Mouse (Mus musculus) limb, embryonic 14.5 days (tissue): ENCODE results near the gene Pnn. TPM values are rescaled to one million over a fixed set of nuclear protein-coding genes. Genes with fewer than 3 reads are reported as not detected.

ENCODE experiments used
- ATAC-seq: fragments of 200-750 bp; cut with Nextera tagmentation; 2 replicates; pipeline ENCODE4 v1.8.0; 2017; ENCODE audit warnings: low read depth, moderate number of reproducible peaks, moderate TSS enrichment; ENCODE audit not compliant: low FRiP score
- DNase-seq: peaks from one replicate; pipeline ENCODE4 v3.0.0-alpha.2; 2015; ENCODE audit warnings: low spot score
- H3K27ac ChIP-seq: fragments of 300-500 bp; sonication (generic); replicated peaks from 2 replicates; pipeline ENCODE4 v1.5.1; 2014; ENCODE audit warnings: low read depth, mild to moderate bottlenecking, low read length, moderate library complexity, mixed read lengths
- H3K27me3 ChIP-seq: fragments of 300-500 bp; sonication (generic); 2 replicates; pipeline ENCODE4 v1.6.1; 2014; ENCODE audit warnings: low read length, mixed read lengths; ENCODE audit not compliant: control insufficient read depth, insufficient read depth
- H3K36me3 ChIP-seq: fragments of 300-500 bp; sonication (generic); 2 replicates; pipeline ENCODE4 v1.6.1; 2014; ENCODE audit warnings: mild to moderate bottlenecking, low read length, moderate library complexity, mixed read lengths; ENCODE audit not compliant: control insufficient read depth, insufficient read depth
- H3K4me1 ChIP-seq: fragments of 300-500 bp; sonication (generic); 2 replicates; pipeline ENCODE4 v1.6.1; 2014; ENCODE audit warnings: antibody characterized with exemption, low read length, mixed read lengths; ENCODE audit not compliant: control insufficient read depth, insufficient read depth
- H3K4me2 ChIP-seq: fragments of 300-500 bp; sonication (generic); replicated peaks from 2 replicates; pipeline ENCODE4 v1.6.1; 2014; ENCODE audit warnings: low read depth, mild to moderate bottlenecking, low read length, moderate library complexity; ENCODE audit not compliant: severe bottlenecking
- H3K4me3 ChIP-seq: fragments of 300-500 bp; sonication (generic); replicated peaks from 2 replicates; pipeline ENCODE4 v1.5.1; 2014; ENCODE audit warnings: low read length
- H3K9ac ChIP-seq: fragments of 300-500 bp; sonication (generic); 2 replicates; pipeline ENCODE4 v1.6.1; 2014; ENCODE audit warnings: mild to moderate bottlenecking, low read depth, low read length, moderate library complexity; ENCODE audit not compliant: severe bottlenecking
- H3K9me3 ChIP-seq: fragments of 300-500 bp; sonication (generic); 2 replicates; pipeline ENCODE4 v1.6.1; 2016; ENCODE audit warnings: low read length; ENCODE audit not compliant: control insufficient read depth
- POLR2A ChIP-seq: fragments of 200-500 bp; IDR thresholded peaks from 2 replicates; pipeline ENCODE4 v1.8.0; 2012; ENCODE audit warnings: inconsistent platforms, mild to moderate bottlenecking, moderate library complexity, borderline replicate concordance; ENCODE audit not compliant: insufficient read depth, insufficient read length; ENCODE audit errors: extremely low read depth
- WGBS: fragments of 180-500 bp; shearing (Covaris S2); extraction: QIAGEN DNeasy Blood & Tissue Kit; methylation state at CpG from one replicate; pipeline ENCODE4 v1.1.7; 2014; 5-methylcytosine and 5-hydroxymethylcytosine counted together
- polyA plus RNA-seq, 2 experiments: library from polyadenylated mRNA; depleted of rRNA in 1 of 2; stranded (reverse) in 1 of 2; unstranded in 1 of 2; fragments of >200 nt; fragmentation: Nextera tagmentation in 1 of 2; extraction: Ambion mirVana in 1 of 2; gene quantifications; 2 replicates each; pipeline versions ENCODE4 v1.2.1 to v1.2.3; 2012 to 2014

The Pnn gene
- polyA plus RNA-seq, 2 experiments, result 68.3 to 108 TPM

- Histone ChIP-seq H3K4me1 (peaks cover 12% of the 10 kb centered on the region; the same call in 1 of the 2 replicates), H3K27ac (peak within 1 kb of the TSS; percentile 90), H3K27me3 (no peaks in the 10 kb centered on the region), H3K9me3 (no peaks in the 10 kb centered on the region), H3K36me3 (peaks cover 13% of the 10 kb centered on the region), H3K9ac (peak within 1 kb of the TSS; percentile 93), H3K4me2 (peak within 1 kb of the TSS; percentile 76), H3K4me3 (peak within 1 kb of the TSS; percentile 75)
- TF ChIP-seq POLR2A, result peak; percentile 64; the same call in 1 of the 2 replicates
- 4% methylated on average over 45 of the region's 49 CpGs for WGBS
- DNase-seq (peak; percentile 79), ATAC-seq (peak; percentile 94)
These were observed 5.6 kb upstream of the Pnn start, which contains the start of gene Trappc6b for GRCm38 (mm10) chr12:59060993-59061595. Gene Trappc6b, minus strand, starts transcription at chr12:59061472.

- 80% methylated on average over 8 of the region's 8 CpGs for WGBS
- peaks cover 8% of the 10 kb centered on the region; the same call in 1 of the 2 replicates for H3K4me1 ChIP-seq
- DNase-seq, result no peak
- no peak overlapping the region for H3K4me2 ChIP-seq
- H3K9ac ChIP-seq, result no peak overlapping the region
- H3K4me3 ChIP-seq, result no peak overlapping the region
- TF ChIP-seq POLR2A, result no peak
- no peaks in the 10 kb centered on the region for H3K9me3 ChIP-seq
- H3K27ac ChIP-seq, result no peak overlapping the region
- peaks cover 18% of the 10 kb centered on the region for H3K36me3 ChIP-seq
- no peaks in the 10 kb centered on the region for H3K27me3 ChIP-seq
- no peak for ATAC-seq
These were observed 1.8 kb upstream of the Pnn start for GRCm38 (mm10) chr12:59064837-59065236.

- ATAC-seq, result no peak
- Histone ChIP-seq H3K4me3 (peak overlapping the region; percentile 77), H3K27ac (peak overlapping the region; percentile 81), H3K36me3 (peaks cover 27% of the 10 kb centered on the region), H3K9ac (0 out of 2 replicates have a peak overlapping the region, but pooled peaks have one; percentile 56), H3K4me1 (0 out of 2 replicates have a peak, but pooled peaks cover 2% of the 10 kb centered on the region), H3K27me3 (no peaks in the 10 kb centered on the region), H3K9me3 (no peaks in the 10 kb centered on the region), H3K4me2 (peak overlapping the region; percentile 62)
- no peak for DNase-seq
- no peak for TF ChIP-seq POLR2A
- 76% methylated on average over 3 of the region's 3 CpGs for WGBS
These were observed 908 bp upstream of the Pnn start for GRCm38 (mm10) chr12:59065776-59066175.

GRCm38 (mm10) chr12:59067095-59067494, 411 bp downstream of the Pnn start:
- H3K27ac ChIP-seq, result peak overlapping the region; percentile 78
- peak; percentile 3 for ATAC-seq
- H3K4me3 ChIP-seq, result peak overlapping the region; percentile 77
- TF ChIP-seq POLR2A, result no peak
- peak overlapping the region; percentile 72 for H3K4me2 ChIP-seq
- no peak for DNase-seq
- H3K9me3 ChIP-seq, result no peaks in the 10 kb centered on the region
- no peaks in the 10 kb centered on the region for H3K27me3 ChIP-seq
- 0 out of 2 replicates have a peak, but pooled peaks cover 2% of the 10 kb centered on the region for H3K4me1 ChIP-seq
- peaks cover 40% of the 10 kb centered on the region for H3K36me3 ChIP-seq
- peak overlapping the region; percentile 96 for H3K9ac ChIP-seq
- WGBS, result under 1% methylated on average over 32 of the region's 41 CpGs

GRCm38 (mm10) chr12:59068791-59069190, 2.1 kb downstream of the Pnn start:
- no peak for DNase-seq
- Histone ChIP-seq H3K4me2 (no peak overlapping the region), H3K27me3 (no peaks in the 10 kb centered on the region), H3K9me3 (no peaks in the 10 kb centered on the region), H3K27ac (no peak overlapping the region), H3K9ac (no peak overlapping the region), H3K4me1 (0 out of 2 replicates have a peak, but pooled peaks cover 2% of the 10 kb centered on the region), H3K4me3 (no peak overlapping the region), H3K36me3 (peaks cover 51% of the 10 kb centered on the region)
- no peak for ATAC-seq
- 92% methylated on average over 13 of the region's 13 CpGs for WGBS
- no peak for TF ChIP-seq POLR2A
